Mouse (Mus musculus) heart, postnatal 0 days (tissue): ENCODE measurements around the gene Tkfc. TPM values are rescaled to one million over a fixed set of nuclear protein-coding genes. Genes with fewer than 3 reads are reported as not detected.

Experiments used
- ATAC-seq: fragments of 200-750 bp; cut with Nextera tagmentation; 2 replicates; pipeline ENCODE4 v1.8.0; 2017; ENCODE audit warnings: low read depth, moderate number of reproducible peaks, moderate library complexity; ENCODE audit not compliant: insufficient read depth
- DNase-seq: peaks from one replicate; pipeline ENCODE4 v3.0.0-alpha.2; 2016; ENCODE audit warnings: low spot score
- H3K27ac ChIP-seq: fragments of 300-500 bp; sonication (generic); 2 replicates; pipeline ENCODE4 v1.5.1; 2014; ENCODE audit warnings: low read depth, mild to moderate bottlenecking
- H3K27me3 ChIP-seq: fragments of 300-500 bp; sonication (generic); 2 replicates; pipeline ENCODE4 v1.6.1; 2014; ENCODE audit warnings: low read length, mixed read lengths; ENCODE audit not compliant: control insufficient read depth, insufficient read depth
- H3K36me3 ChIP-seq: fragments of 300-500 bp; sonication (generic); replicated peaks from 2 replicates; pipeline ENCODE4 v1.6.1; 2014; ENCODE audit warnings: low read length, mixed read lengths; ENCODE audit not compliant: control insufficient read depth, insufficient read depth
- H3K4me1 ChIP-seq: fragments of 300-500 bp; sonication (generic); 2 replicates; pipeline ENCODE4 v1.6.1; 2014; ENCODE audit warnings: antibody characterized with exemption; ENCODE audit not compliant: control insufficient read depth, insufficient read depth
- H3K4me2 ChIP-seq: fragments of 300-500 bp; sonication (generic); 2 replicates; pipeline ENCODE4 v1.6.1; 2014; ENCODE audit warnings: low read depth, mild to moderate bottlenecking, low read length, moderate library complexity
- H3K4me3 ChIP-seq: fragments of 300-500 bp; sonication (generic); 2 replicates; pipeline ENCODE4 v1.5.1; 2014; ENCODE audit warnings: low read depth, low read length
- H3K9ac ChIP-seq: fragments of 300-500 bp; sonication (generic); replicated peaks from 2 replicates; pipeline ENCODE4 v1.6.1; 2014; ENCODE audit warnings: low read depth, low read length, mixed read lengths
- H3K9me3 ChIP-seq: fragments of 300-500 bp; sonication (generic); replicated peaks from 2 replicates; pipeline ENCODE4 v1.6.1; 2016; ENCODE audit warnings: low read length; ENCODE audit not compliant: control insufficient read depth
- CTCF ChIP-seq: IDR thresholded peaks from 2 replicates; pipeline ENCODE4 v1.5.1; 2016; ENCODE audit warnings: antibody characterized with exemption, control low read depth, low read depth
- EP300 ChIP-seq: IDR thresholded peaks from 2 replicates; pipeline ENCODE4 v1.6.1; 2016; ENCODE audit warnings: antibody characterized with exemption, low read depth
- WGBS: fragments of 180-500 bp; shearing (Covaris S2); extraction: QIAGEN DNeasy Blood & Tissue Kit; methylation state at CpG from one replicate; pipeline ENCODE4 v1.1.7; 2014; 5-methylcytosine and 5-hydroxymethylcytosine counted together
- polyA plus RNA-seq: library from polyadenylated mRNA; unstranded; fragments of >200 nt; fragmentation: Nextera tagmentation; extraction: Ambion mirVana; gene quantifications from 2 replicates; pipeline ENCODE4 v1.2.1, GENCODE M21; 2015
- total RNA-seq: library from RNA; depleted of rRNA; stranded (reverse); fragments of >200 nt; gene quantifications from 2 replicates; pipeline ENCODE4 v1.2.3, GENCODE M21; 2014; ENCODE audit warnings: low replicate concordance; rRNA removed

Tkfc gene
- total RNA-seq (2.7 and 3.0 TPM in 2 replicates), polyA plus RNA-seq (5.9 and 7.7 TPM in 2 replicates)

GRCm38 (mm10) chr19:10605293-10605900 is at the start of gene Tkfc, which contains the start of gene Ddb1:
Gene Tkfc, minus strand, starts transcription at chr19:10605654.
Gene Ddb1, plus strand, starts transcription at chr19:10605327.
- ATAC-seq (peak; percentile 97), DNase-seq (peak; percentile 98)
- WGBS: under 1% methylated on average over 49 of the region's 49 CpGs
- H3K27ac ChIP-seq: peak within 1 kb of the TSS; percentile 94
- peak within 1 kb of the TSS; percentile 91 for H3K4me3 ChIP-seq
- peak; percentile 90; the same call in 1 of the 2 replicates for TF ChIP-seq EP300
- peak; percentile 63 for TF ChIP-seq CTCF
- H3K4me1 ChIP-seq: peaks cover 24% of the 10 kb centered on the region
- no peaks in the 10 kb centered on the region for H3K27me3 ChIP-seq
- H3K9me3 ChIP-seq: no peaks in the 10 kb centered on the region
- peak within 1 kb of the TSS; percentile 79 for H3K4me2 ChIP-seq
- peaks cover 31% of the 10 kb centered on the region for H3K36me3 ChIP-seq
- peak within 1 kb of the TSS; percentile 87 for H3K9ac ChIP-seq

- no peak for DNase-seq
- no peak for ATAC-seq
- 65% methylated on average over 8 of the region's 8 CpGs for WGBS
These were observed 42.7 kb upstream of the Tkfc start for GRCm38 (mm10) chr19:10648156-10648555.

GRCm38 (mm10) chr19:10645616-10646015 is 40.2 kb upstream of the Tkfc start:
- Histone ChIP-seq H3K9me3 (no peaks in the 10 kb centered on the region), H3K4me3 (no peak overlapping the region), H3K9ac (no peak overlapping the region), H3K4me1 (no peaks in the 10 kb centered on the region), H3K36me3 (no peaks in the 10 kb centered on the region), H3K4me2 (no peak overlapping the region), H3K27me3 (peaks cover 5% of the 10 kb centered on the region), H3K27ac (no peak overlapping the region)
- no peak for DNase-seq
- 79% methylated on average over 2 of the region's 2 CpGs for WGBS
- no peak for ATAC-seq
- TF ChIP-seq CTCF (no peak), EP300 (no peak)

More at GRCm38 (mm10) chr19:10648156-10648555, 42.7 kb upstream of the Tkfc start:
- Histone ChIP-seq H3K27ac (no peak overlapping the region), H3K9ac (no peak overlapping the region), H3K9me3 (no peaks in the 10 kb centered on the region), H3K4me1 (no peaks in the 10 kb centered on the region), H3K4me3 (no peak overlapping the region), H3K4me2 (no peak overlapping the region), H3K27me3 (peaks cover 5% of the 10 kb centered on the region; the same call in 1 of the 2 replicates), H3K36me3 (no peaks in the 10 kb centered on the region)
- TF ChIP-seq CTCF (no peak), EP300 (no peak)

GRCm38 (mm10) chr19:10640589-10641378 is 35.3 kb upstream of the Tkfc start:
- DNase-seq (no peak), ATAC-seq (no peak)
- Histone ChIP-seq H3K4me3 (no peak overlapping the region), H3K27me3 (no peaks in the 10 kb centered on the region; the same call in 1 of the 2 replicates), H3K4me2 (no peak overlapping the region), H3K4me1 (no peaks in the 10 kb centered on the region), H3K9ac (no peak overlapping the region), H3K9me3 (no peaks in the 10 kb centered on the region), H3K36me3 (no peaks in the 10 kb centered on the region), H3K27ac (no peak overlapping the region)
- TF ChIP-seq EP300: no peak
- no peak for TF ChIP-seq CTCF
- 48% methylated on average over 13 of the region's 13 CpGs for WGBS

- ATAC-seq: no peak
- Histone ChIP-seq H3K4me1 (peaks cover 2% of the 10 kb centered on the region), H3K9me3 (no peaks in the 10 kb centered on the region), H3K4me3 (no peak overlapping the region), H3K36me3 (no peaks in the 10 kb centered on the region), H3K27ac (no peak overlapping the region), H3K4me2 (no peak overlapping the region), H3K27me3 (no peaks in the 10 kb centered on the region; the same call in 1 of the 2 replicates), H3K9ac (no peak overlapping the region)
- WGBS: 6% methylated on average over 5 of the region's 5 CpGs
- no peak for DNase-seq
- TF ChIP-seq EP300 (no peak), CTCF (no peak)
These were observed 34.6 kb upstream of the Tkfc start for GRCm38 (mm10) chr19:10640080-10640479.
